Mouse (Mus musculus) WW6 (cell line): ENCODE measurements around the gene Eef1akmt3.

Experiments used
- DNase-seq: peaks from one replicate; pipeline ENCODE4 v3.0.0-alpha.2; 2013; ENCODE audit warnings: low read depth, low spot score

The Eef1akmt3 gene

DNA sequence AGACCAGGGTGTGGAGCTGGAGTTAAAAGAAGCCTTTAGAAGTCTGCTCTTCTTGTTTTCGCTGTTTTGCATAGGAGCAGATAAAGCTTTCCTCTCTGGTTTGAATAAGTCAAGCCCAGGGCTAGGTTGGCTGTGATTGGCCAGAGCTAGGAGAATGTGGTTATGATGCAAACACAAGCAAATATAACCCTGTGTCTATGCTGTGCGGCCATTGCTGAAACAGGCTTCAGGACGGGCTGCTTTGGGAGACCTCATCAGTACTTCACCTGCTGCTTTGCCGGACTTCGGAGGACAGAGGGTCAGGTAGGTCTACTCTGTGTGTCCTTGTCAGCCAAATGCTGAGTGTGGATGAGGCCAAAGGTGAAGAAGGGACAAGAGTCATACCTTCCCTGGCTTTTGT is 40.8 kb downstream of the Eef1akmt3 start, which contains the start of gene Avil:
Gene Avil (plus strand): TSS at position 181 of the 400 bp plus-strand sequence.
- DNase-seq: no peak

DNA sequence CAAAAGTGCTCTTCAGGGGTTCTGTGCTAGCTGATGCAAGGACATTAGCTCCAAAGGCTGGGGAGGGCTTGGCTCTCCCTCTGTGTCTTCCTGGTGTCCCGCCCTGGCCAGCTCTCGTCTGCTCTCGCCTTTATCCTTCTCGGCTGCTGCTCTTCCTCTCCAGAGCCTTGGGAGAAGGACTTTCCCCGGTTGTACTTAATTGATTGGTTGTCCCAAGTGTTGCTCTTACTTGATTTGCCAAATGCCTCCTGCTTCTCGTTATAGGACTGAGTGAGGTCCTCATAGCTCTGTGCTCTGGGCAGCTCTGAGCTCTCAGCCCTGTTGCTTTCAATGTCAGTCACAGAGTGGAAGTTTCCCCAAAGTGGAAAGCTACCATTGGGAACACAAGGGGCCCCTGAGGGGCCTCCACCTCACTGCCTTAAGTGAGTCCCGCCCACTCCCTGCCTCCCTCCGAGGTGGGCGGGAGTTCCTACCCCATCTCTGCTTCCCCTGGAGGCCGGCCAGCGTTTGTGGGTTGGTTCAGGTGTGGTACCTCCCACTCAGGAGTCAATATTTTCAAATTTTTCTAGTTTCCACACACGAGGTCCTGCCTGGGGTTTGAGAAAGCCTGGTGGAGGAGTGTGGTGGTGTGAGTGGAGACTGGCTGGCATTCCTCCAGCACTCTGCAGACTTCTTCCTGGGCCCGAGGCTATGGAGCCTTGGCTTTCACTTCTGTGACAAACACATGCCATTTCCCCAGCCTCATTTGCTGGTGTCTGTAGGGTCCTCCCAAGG is 43.8 kb downstream of the Eef1akmt3 start:
- no peak for DNase-seq

DNA sequence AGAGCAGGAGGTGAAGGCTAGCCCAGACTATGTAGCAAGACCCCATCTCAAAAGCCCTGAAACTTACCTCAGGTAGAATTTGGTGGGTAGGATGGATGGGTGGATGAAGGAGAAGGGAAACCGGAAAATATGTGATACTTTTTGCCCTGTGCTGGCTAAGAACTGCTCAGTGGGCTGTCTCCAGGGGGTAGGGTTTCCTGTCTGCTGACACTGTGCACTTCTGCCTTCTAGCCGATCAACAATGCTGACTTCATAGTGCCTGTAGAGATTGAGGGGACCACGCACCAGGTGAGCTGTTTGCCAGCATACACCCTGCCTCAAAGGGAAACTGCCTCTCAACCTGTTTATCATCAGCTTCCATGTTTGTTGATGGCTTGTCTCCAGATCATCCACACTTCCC is 47.7 kb downstream of the Eef1akmt3 start:
- no peak for DNase-seq

DNA sequence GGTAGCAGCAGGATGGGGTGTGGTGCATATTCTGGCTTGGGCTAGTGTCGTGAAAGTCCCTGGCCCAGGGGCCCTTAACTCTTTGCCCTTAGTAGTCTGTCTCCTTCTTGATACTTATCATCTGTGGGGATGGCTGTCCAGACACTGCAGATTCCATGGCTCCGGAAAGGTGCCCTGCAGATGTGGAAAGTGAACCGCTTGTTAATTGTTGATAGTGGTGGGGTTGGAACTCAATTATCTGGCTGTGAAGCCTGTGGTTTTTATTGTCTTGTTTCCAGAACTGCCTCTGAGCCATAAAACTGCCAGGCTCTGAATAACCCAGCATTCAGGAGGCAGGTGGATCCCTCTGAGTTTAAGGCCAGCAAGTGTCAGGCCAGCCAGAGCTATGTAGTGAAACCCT is 49.6 kb downstream of the Eef1akmt3 start:
- no peak for DNase-seq

DNA sequence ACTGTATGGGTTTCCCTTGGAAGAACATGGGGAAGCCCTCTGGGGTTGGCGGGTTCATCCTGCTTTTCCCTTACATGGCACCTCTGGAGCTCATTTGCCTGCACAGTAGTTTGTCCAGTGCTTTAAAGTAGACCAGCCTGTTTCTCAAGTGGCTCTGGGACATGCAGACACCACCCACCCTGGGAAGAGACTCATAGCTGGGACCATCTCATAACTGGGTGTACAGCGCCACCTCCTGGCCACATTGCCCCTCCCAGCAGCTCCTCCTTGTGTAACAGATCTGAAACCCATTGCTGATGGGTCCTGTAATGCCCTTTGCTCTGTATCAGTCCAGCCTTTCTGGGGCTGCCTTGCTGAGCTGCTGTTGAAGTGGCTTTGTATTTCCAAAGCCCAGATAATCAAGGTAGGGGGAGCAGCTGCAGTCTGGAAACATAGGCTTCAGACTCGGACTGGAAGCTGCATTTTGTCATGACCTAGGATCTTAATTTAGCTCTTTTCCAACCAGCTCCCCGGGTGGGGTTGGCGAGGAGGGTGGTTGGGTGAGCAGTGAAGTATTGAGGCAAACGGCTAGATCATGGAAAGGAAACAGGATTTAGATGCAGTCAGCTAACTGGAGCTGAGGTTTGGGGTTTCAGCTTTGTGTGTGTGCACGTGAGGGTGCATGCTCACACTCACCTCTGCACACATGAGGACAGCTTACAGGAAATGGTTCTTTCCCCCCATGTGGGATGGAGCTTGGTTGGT is 50.8 kb downstream of the Eef1akmt3 start:
- DNase-seq: peak; percentile 62

DNA sequence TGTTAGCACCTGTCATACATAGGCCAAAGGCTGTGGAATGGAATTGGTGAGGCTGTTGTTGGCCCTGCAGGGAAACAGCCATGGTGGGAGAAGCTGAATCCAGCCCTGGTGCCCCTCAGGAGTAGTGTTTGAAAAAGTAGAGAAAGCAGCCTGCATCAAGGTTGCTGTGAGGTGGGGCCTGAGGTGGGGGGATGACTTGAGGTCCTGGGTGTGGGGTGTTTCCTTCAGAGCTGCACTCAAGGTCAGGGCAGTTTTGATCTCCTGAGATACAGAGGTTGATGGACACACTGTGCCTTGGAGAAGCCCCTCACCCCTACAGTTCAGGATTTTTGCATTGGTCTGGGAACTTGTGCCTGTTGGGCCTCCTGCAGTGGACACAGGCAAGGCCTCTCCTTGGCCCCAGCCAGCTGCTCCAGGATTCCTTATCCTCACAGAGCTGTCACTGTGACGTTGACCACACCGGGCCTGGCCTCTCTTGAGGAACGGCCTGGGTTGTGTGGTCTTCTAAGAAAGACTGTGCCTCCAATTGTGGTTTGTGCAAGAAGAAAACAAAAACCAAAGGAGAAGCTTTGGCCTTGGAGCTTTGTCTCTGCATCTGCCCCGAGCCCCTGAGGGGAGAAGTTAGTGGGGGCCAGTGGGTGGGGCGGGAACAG is 52.7 kb downstream of the Eef1akmt3 start:
- DNase-seq: no peak

DNA sequence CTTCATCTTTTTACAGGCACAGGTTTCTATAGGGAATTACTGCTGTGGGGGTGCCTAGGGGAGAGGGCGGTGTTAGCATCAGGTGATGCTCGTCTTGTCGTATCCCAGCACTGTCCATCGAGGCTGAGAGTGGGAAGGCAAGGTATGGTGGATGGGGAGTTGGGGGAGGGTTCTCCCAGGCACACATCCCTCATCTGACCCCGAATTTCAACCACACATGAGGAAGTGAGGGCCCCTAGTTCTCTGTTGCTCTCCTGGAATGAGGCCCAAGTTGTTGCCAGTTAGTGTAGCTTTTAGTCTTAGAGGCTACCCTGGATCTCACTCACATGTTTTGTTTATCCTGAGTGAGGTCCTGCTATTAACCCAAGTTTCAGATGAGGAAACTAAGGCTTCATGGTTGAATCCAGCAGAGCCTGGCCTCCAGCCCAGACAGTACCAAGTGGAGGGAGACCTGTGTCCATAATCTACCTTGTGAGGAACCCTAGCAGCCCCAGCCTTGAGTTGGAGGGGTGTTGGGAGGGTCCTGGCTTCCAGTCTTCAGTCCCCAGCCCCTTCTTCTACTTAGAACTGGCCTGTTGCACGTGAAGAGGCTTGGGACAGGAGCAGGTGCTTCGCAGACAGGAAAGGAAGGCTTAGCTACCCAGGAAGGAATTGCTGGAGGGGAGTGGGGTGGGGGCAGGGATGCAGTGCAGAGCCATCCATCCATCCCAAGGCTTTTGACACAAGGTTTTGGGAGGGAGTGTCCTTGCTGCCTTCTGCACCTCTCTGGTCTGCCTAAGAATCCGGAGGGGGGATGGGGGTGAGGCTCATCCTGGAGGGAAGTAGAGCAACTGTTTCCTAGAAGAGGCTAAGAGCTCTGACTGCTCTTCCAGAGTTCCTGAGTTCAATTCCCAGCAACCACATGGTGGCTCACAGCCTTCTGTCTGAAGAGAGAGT is 53.9 kb downstream of the Eef1akmt3 start:
- no peak for DNase-seq

- no peak for DNase-seq
Observed at GRCm38 (mm10) chr10:126986541-126986961, 54.8 kb downstream of the Eef1akmt3 start.

DNA sequence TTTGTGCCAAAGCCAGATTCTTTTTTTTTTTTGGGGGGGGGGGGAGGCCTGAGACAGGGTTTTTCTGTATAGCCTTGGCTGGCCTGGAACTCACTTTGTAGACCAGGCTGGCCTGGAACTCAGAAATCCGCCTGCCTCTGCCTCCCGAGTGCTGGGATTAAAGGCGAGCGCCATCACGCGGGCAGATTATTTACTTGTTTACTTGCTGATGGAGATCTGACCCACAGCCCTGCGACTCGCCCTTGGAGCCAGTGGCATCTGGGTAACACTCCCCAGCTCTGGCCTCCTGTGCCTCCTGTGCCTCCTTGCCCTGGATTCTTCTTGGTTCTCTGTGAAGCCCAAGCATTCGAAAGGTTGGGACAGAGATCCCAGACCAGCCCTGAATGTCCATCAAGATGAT is 55.7 kb downstream of the Eef1akmt3 start:
- no peak for DNase-seq

DNA sequence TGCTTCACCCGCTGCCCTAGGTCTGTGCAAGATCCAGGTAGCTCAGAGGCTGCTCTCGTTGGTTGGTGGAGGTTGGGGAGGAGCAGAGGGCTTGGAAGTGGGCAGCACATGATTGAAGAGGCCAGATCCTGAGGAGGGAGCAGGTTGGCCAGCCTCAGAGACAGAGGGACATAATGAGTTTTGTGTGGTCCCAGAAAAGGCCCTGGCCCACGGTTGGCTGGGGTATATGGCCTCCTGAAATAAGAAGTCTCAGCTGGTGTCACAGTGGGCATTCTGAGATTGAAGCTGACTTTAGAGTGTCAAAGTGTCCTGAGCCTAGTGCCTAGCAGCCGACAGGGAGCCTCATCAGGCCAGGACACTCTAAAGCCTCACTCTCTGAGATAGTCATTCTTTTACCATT is 56.2 kb downstream of the Eef1akmt3 start:
- no peak for DNase-seq

DNA sequence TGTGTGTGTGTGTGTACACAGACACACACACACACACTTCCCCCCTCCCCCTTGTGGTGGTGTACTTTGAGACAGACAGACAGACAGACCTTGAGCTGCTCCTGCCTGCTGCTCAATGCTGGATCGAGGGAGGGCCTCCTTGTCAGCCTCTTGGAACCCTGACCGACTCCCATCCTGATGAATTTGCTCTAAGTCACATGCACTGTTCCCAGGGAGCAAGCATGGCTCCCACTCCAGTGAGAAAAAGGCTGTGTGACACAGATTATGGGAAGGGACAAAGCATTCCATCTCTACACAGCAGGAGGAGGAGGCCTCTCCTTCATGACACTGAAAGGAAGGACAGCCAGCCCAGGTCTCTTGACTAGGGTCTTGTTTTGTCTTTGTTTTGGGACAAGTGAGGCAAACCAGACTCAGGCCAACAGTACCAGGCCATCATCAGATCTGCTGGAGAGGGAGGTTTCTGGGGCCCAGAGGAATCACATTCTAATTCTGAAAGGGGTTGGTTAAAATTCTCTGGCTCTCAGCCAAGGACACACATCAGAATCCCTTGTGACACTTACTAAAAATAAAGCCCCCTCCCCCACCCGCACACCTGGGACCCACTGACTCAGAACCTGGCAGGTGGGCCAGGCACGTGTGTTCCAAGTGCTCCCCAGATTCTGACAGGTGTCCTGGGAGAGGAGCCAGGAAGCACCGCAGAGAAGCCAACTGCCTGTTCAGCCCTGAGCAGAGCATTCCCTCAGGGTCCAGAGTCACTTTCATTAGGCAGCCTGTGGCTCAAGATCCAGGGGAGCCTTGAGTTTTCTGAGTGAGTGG is 56.9 kb downstream of the Eef1akmt3 start:
- DNase-seq: no peak

DNA sequence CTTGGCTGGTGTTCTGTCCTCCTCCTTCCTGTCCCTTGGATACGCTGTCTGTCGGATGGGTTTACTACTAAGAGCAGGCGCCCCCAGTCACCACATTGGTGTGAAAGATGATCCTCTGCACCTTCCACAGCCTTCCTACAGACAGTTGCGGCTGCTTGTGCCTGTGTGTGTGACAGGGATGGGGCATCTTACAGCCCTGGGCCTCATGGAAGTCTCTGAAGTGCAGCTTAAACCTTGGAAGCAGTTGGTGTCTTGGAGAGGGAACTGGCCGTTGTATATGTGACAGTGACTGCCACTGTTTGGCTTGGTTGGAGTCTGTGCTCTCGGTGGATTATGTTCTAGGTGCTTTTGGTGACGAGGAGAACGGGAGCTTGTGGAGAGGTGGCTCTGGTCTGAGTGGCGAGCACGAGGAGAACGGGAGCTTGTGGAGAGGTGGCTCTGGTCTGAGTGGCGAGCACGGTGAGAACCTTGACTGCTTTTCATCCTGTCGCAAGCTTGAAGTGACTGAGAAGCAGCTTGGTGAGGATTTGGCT is 58.1 kb downstream of the Eef1akmt3 start:
- DNase-seq: no peak

GRCm38 (mm10) chr10:126981746-126982145 is 59.6 kb downstream of the Eef1akmt3 start:
- no peak for DNase-seq
